Mouse (Mus musculus): ENCODE data around the gene Gm960.

GRCm38 (mm10) chr19:4739053-4739452, 40.6 kb upstream of the Gm960 start:
- TF ChIP-seq CTCF (IDR thresholded peaks at IDR 0.05; ENCODE audit: control insufficient read depth, insufficient read depth, insufficient replicate concordance, low read depth, low read length) (no peak), POLR2A (IDR thresholded peaks at IDR 0.05; ENCODE audit: control insufficient read depth, low read depth, low read length) (no peak)
